Mouse (Mus musculus) cortical plate, adult 2 months (tissue): ENCODE data around the gene Gm44965. TPM values are rescaled to one million over a fixed set of nuclear protein-coding genes. Genes with fewer than 3 reads are reported as not detected.

ENCODE experiments used
- H3K27ac ChIP-seq: fragments of 200-500 bp; 2 replicates; pipeline ENCODE4 v1.5.1; 2012; ENCODE audit warnings: low read length, control low read depth, inconsistent platforms; ENCODE audit not compliant: insufficient read depth
- H3K4me1 ChIP-seq: fragments of 200-500 bp; 2 replicates; pipeline ENCODE4 v1.6.1; 2011; ENCODE audit warnings: low read length; ENCODE audit not compliant: control insufficient read depth, insufficient read depth
- H3K4me3 ChIP-seq: fragments of 200-500 bp; 2 replicates; pipeline ENCODE4 v1.5.1; 2011; ENCODE audit warnings: mild to moderate bottlenecking, low read length, control low read depth; ENCODE audit not compliant: insufficient read depth
- CTCF ChIP-seq: fragments of 200-500 bp; IDR thresholded peaks from 2 replicates; pipeline ENCODE4 v1.5.1; 2011; ENCODE audit warnings: mild to moderate bottlenecking, control low read depth, low read length; ENCODE audit not compliant: insufficient read depth; ENCODE audit errors: extremely low read depth
- POLR2A ChIP-seq: fragments of 200-500 bp; IDR thresholded peaks from 2 replicates; pipeline ENCODE4 v1.6.1; 2011; ENCODE audit warnings: mild to moderate bottlenecking, low read length, control low read depth; ENCODE audit not compliant: insufficient read depth; ENCODE audit errors: extremely low read depth
- polyA plus RNA-seq: library from polyadenylated mRNA; depleted of rRNA; stranded (reverse); fragments of >200 nt; gene quantifications from 2 replicates; pipeline ENCODE4 v1.2.3, GENCODE M21; 2012

The Gm44965 gene
- polyA plus RNA-seq, 1 experiment = 0.56 TPM

GRCm38 (mm10) chr6:48628377-48628776, 34.6 kb downstream of the Gm44965 start:
- H3K4me1 ChIP-seq = peaks cover 9% of the 10 kb centered on the region; the same call in 1 of the 2 replicates
- peak overlapping the region; percentile 52 for H3K4me3 ChIP-seq
- H3K27ac ChIP-seq = 0 out of 2 replicates have a peak overlapping the region, but pooled peaks have one; percentile 33
- TF ChIP-seq POLR2A (no peak), CTCF (no peak)

- TF ChIP-seq CTCF (no peak), POLR2A (peak; percentile 32; the same call in 1 of the 2 replicates)
- H3K4me1 ChIP-seq = peaks cover 9% of the 10 kb centered on the region; the same call in 1 of the 2 replicates
- peak overlapping the region; percentile 41 for H3K27ac ChIP-seq
- H3K4me3 ChIP-seq = peak overlapping the region; percentile 52
These were observed 35.3 kb downstream of the Gm44965 start for GRCm38 (mm10) chr6:48628808-48629660.

GRCm38 (mm10) chr6:48629661-48630034, 35.9 kb downstream of the Gm44965 start:
- H3K4me1 ChIP-seq = peaks cover 9% of the 10 kb centered on the region; the same call in 1 of the 2 replicates
- H3K27ac ChIP-seq = peak overlapping the region; percentile 41
- H3K4me3 ChIP-seq = peak overlapping the region; percentile 52
- TF ChIP-seq CTCF (no peak), POLR2A (no peak)

GRCm38 (mm10) chr6:48630831-48631230, 37.1 kb downstream of the Gm44965 start:
- H3K4me3 ChIP-seq = no peak overlapping the region
- H3K4me1 ChIP-seq = peaks cover 9% of the 10 kb centered on the region; the same call in 1 of the 2 replicates
- TF ChIP-seq POLR2A (no peak), CTCF (no peak)
- no peak overlapping the region for H3K27ac ChIP-seq

GRCm38 (mm10) chr6:48635105-48635504, 41.4 kb downstream of the Gm44965 start:
- H3K27ac ChIP-seq = no peak overlapping the region
- H3K4me1 ChIP-seq = peaks cover under 1% of the 10 kb centered on the region
- no peak for TF ChIP-seq CTCF
- no peak overlapping the region for H3K4me3 ChIP-seq

- TF ChIP-seq POLR2A = no peak
- no peak for TF ChIP-seq CTCF
- no peak overlapping the region for H3K27ac ChIP-seq
- H3K4me3 ChIP-seq = no peak overlapping the region
- H3K4me1 ChIP-seq = no peaks in the 10 kb centered on the region; the same call in 1 of the 2 replicates
These were observed 42.8 kb downstream of the Gm44965 start for GRCm38 (mm10) chr6:48636515-48636914.

GRCm38 (mm10) chr6:48637811-48638500, 44.2 kb downstream of the Gm44965 start:
- no peak overlapping the region for H3K4me3 ChIP-seq
- TF ChIP-seq CTCF = no peak
- no peak for TF ChIP-seq POLR2A

GRCm38 (mm10) chr6:48638553-48638952, 44.8 kb downstream of the Gm44965 start:
- no peaks in the 10 kb centered on the region; the same call in 1 of the 2 replicates for H3K4me1 ChIP-seq
- TF ChIP-seq CTCF (no peak), POLR2A (no peak)
- H3K27ac ChIP-seq = no peak overlapping the region
- no peak overlapping the region for H3K4me3 ChIP-seq

More at GRCm38 (mm10) chr6:48637811-48638500, 44.2 kb downstream of the Gm44965 start:
- H3K27ac ChIP-seq = no peak overlapping the region
- no peaks in the 10 kb centered on the region; the same call in 1 of the 2 replicates for H3K4me1 ChIP-seq

- Histone ChIP-seq H3K4me3 (no peak overlapping the region), H3K4me1 (no peaks in the 10 kb centered on the region; the same call in 1 of the 2 replicates), H3K27ac (no peak overlapping the region)
- TF ChIP-seq POLR2A (no peak), CTCF (no peak)
These were observed 47.6 kb downstream of the Gm44965 start for GRCm38 (mm10) chr6:48641391-48641790.
